Mouse (Mus musculus): ENCODE measurements at regions not wholly inside any gene's neighbourhood (a gene's known extent, or its start where the extent isn't known, plus 50 kb on each side); places are given as distances from the start of the nearest gene placed in this dataset.

DNA sequence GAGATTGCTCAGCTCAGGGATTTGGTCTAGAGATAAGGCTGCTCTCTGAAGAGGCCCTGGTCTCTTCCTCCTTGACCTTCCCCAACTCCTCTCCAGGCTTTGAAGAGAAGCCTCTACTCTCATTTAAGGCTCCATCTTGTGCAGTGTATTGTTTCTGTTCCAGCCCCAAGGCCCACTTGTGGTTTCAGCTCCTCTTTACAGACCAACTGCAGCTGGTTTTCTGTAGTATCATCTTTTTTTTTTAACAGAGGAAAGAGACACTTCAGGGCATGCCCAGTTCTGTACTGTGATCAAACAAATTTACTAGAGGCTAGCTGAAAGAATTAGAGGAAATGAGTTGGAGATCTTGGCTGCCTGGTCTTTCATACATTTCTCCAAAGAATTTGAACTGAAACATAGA, 145.4 kb upstream of the Dcn start:
- ATAC-seq (ENCODE audit: insufficient number of reproducible peaks, low FRiP score, low TSS enrichment) = no peak

DNA sequence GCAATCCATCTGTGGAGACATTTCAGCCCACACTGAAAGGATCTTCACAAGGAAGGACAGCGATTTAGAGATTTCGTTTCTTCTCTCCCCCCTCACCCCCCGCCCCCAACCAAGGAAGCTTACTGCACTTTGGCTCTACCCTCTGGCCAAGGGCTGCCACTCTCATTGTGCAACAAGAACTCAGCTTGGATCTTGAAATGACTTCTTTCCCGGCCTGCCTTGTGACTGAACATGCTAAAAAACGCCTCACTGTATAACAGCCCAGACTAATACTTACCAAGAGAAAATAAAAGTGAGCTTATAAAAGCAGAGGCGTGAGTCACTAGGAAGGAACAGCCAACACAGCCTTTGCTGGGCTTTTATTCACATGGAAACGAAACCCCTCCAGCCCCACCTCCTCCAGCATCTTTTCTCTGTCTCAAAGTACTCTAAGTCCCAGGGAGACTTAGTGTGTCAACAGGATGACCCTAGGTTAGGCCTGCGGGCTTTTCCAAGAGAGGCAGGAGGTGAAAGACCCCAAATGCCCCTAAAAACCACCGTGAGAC, 144.7 kb upstream of the Dcn start:
- ATAC-seq (ENCODE audit: insufficient number of reproducible peaks, low FRiP score, low TSS enrichment) = no peak

DNA sequence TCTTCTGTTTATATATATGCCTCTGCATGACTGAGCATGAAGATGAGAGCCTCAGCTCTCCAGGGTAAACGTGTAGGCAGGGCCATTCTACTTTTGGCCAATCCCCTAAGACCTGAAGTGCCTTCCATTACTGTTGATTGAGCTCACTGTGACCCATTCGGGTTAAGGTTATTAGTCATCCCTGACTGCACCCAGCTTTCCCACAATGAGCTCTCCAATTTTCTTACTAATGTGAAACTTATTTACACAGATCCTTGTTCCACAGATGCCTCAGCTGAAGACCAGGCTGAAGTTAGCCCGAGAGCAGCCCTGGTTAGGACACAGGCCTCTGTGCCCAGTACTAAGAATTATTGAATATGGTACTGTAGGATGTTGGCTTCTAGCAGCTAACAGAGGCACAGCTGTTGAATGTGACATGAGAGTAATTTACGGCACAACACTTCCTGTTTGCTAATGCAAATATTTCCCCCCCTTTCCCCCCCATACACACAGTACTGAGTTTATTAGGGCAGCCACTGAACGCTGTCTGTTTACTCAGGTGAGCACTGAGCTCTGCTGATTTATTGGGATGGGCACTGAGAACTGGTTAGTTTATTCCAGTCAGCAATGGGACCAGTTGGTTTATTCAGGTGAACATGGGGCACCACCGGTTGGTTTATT, 141.2 kb upstream of the Dcn start:
- ATAC-seq (ENCODE audit: insufficient number of reproducible peaks, low FRiP score, low TSS enrichment) = no peak

DNA sequence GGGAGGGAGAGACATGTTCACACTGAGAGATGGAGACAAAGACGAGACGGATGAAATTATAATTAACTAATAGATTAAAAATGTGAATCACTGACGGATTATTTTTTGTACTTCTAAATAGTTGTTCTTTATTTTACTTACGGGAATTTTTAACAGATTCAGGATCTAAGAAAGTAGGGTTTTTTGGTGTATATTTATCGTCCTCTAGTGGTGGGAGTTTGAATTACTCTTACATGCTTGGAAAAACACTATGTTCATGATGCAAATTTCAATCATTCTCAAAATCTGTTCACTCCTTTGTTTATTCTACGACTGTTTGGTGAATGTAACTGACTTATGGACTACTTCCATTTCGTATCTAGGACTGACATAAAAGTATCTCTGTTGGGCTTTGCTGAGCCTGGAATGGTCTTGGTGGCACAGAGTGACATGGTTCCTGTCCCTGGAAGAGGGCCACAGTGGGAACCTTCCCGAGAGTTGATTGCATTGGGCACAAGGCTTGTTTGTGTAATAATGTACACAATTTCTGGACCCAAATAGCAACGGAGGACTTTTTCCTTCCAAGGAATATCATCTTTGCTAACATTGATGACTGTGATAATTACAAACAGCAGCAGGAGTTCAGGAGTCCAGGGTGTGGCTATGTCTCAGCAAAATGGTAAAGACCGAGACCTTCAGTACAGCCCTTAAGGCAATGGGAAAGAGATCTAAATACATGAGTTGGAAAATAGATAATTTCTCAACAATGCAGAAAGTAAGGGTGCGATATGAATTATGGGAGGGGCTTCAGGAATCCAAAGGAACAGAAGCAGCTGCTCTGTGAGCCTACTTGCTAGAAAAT, 139.3 kb upstream of the Dcn start:
- peak; percentile 66 for ATAC-seq (ENCODE audit: insufficient number of reproducible peaks, low FRiP score, low TSS enrichment)

DNA sequence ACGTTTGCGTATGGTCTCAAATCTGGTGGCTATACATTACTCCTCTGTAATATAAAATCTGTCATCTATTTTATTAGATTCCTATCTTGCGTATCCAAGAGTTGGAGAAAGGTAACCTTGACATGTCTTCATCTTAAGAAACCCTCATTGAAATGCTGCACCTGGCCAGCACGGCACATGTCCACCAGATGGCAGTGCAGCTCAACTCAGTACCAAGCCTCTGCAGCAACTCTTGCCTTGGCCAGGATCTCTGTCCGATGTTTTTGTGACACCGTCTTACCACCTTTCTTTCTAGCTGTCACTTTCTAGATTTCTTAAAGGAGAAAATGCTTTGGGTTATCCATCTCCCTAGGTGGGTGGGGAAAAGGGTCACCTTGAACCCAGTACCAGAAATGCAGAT, 134.1 kb upstream of the Dcn start:
- ATAC-seq (ENCODE audit: insufficient number of reproducible peaks, low FRiP score, low TSS enrichment) = peak; percentile 89

DNA sequence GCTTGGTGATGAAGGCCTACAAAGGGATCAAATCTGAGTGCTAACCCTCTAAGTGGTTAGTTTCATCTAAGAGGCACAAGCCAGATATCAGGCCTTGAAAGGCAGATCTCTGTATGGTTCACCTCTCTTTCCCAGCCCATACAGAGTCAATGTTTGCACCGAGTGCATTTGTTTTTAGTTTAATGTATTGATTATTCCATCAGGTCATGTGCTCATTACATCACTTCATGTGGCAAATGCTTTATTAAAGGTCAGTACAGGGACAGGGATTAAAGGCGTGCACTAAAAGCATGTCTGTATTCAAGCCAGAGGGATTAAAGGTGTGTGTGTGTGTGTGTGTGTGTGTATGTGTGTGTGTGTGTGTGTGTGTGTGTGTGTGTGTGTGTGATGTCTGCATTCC, 132.5 kb upstream of the Dcn start:
- ATAC-seq (ENCODE audit: insufficient number of reproducible peaks, low FRiP score, low TSS enrichment) = no peak

DNA sequence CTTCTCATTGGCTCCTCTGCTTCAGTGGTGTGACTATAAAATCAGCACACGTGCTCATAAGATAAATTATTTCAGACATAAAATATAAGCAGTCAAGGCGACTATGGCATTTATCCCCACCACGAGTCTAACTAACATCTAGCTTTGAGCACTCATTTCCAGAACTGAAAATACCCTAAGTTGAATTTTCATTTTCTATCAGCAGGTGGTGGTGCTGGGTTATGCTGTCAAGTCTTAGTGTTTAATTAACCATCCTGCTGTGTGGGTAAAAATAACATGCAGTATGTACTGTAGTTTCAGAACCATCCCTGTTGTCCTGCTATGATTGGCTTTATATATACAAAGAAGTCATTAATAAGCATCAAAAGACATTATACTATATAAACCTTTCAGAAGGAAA, 110.8 kb upstream of the Dcn start:
- no peak for ATAC-seq (ENCODE audit: insufficient number of reproducible peaks, low FRiP score, low TSS enrichment)

DNA sequence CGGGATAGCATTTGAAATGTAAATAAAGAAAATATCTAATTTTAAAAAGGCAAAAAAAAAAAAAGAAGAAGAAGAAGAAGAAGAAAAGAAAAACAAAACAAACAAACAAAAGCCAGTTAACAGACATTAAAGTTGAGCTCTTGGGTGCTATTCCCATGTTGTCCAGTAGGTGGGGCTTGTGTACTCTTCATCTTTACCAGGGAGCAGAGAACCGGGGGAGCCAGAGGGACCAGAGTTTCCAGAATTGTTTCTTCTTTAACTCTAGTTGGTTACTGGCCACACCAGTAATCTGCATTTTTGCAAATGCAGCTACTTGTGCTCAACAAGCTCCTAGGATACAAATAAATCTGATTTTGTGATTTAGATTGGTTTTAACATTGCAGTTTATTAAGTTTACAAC, 103.6 kb upstream of the Dcn start:
- 0 out of 2 replicates have a peak, but pooled peaks have one; percentile 64 for ATAC-seq (ENCODE audit: insufficient number of reproducible peaks, low FRiP score, low TSS enrichment)

DNA sequence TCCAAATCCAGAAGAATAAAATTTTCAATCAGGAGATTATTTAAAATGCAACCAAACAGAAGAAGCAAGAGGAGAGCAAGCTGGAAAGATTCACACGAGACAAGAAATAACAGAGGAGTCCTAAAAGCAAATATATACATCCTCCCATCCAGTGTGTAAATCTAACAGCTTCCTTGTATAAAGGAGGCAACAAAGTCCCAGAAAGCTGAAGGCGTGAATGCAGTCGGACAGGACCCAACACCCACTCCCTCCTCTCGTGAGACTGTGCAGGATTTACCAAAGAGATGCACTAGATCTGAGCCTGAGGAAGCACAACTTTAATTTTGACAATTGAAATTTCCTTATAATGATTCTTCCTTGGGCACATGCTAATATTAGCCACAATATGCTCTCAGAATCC, 103.0 kb upstream of the Dcn start:
- no peak for ATAC-seq (ENCODE audit: insufficient number of reproducible peaks, low FRiP score, low TSS enrichment)

DNA sequence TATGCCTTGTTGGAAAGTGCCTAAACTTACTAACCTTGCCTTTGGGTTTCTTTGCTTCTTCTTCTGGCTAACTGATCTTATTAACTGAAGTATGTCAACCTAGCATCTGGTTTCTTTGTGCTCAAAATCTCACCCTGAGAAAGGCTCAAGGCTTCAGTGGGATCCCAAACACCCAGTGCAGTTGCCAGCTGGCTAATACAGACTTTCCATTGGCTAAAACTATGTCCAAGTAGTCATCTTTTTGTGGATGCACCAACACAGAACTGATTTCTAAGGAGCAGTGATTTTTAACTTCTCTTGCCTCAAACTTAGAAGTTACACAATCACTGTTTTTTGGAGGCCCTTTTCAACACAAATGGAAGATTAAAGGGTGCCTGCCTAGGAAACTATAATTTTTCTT, 97.8 kb upstream of the Dcn start:
- no peak for ATAC-seq (ENCODE audit: insufficient number of reproducible peaks, low FRiP score, low TSS enrichment)

DNA sequence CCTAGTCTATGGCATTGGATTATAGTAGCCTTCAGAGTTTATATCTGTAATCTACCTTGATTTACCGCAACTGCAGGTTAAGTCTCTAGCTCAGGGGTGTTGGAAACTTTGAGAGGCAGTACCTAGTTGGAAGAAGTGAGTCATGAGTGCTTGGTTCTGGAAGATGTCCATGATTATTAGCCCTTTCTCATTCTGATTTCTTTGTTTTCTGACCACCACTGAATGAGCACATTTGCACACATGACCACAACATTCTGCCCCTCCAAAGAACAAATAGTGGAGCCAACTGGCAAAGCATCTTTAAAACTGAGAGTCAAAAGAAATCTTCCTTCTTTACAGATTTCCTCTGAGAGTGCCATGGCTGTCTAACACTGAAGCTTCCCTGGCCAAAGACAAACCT, 95.5 kb upstream of the Dcn start:
- ATAC-seq (ENCODE audit: insufficient number of reproducible peaks, low FRiP score, low TSS enrichment) = no peak

DNA sequence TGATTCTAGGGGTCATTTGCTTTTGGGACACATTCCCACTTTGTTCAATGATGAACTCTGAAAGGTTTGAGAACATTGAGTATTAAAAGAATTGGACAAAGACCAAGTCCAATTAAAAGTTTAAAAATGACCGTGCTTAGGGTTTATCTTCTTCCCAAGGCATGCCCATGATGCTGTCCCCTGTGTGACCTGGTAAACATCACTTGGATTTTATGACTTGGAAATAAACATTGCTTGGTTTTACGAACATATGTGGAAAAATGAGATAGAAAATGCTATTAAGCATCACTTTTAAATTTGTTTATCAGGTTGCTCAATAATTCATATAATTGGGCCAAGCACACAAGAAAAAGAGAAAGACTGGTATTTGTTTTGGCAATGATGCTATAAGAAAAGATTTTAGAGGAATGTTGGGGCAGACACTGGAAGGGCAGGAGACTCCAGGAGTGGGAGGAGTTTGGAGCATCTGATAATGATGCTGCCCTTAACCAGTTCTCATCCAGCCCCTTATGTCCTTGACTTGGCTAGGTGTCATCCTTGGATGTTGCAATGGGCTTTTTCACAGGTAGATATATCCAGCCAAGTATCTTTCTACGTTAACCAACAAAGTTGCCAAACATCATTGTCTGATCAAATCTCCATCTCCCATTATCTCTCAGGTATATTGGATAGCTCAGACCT, 92.1 kb upstream of the Dcn start:
- no peak for ATAC-seq (ENCODE audit: insufficient number of reproducible peaks, low FRiP score, low TSS enrichment)

DNA sequence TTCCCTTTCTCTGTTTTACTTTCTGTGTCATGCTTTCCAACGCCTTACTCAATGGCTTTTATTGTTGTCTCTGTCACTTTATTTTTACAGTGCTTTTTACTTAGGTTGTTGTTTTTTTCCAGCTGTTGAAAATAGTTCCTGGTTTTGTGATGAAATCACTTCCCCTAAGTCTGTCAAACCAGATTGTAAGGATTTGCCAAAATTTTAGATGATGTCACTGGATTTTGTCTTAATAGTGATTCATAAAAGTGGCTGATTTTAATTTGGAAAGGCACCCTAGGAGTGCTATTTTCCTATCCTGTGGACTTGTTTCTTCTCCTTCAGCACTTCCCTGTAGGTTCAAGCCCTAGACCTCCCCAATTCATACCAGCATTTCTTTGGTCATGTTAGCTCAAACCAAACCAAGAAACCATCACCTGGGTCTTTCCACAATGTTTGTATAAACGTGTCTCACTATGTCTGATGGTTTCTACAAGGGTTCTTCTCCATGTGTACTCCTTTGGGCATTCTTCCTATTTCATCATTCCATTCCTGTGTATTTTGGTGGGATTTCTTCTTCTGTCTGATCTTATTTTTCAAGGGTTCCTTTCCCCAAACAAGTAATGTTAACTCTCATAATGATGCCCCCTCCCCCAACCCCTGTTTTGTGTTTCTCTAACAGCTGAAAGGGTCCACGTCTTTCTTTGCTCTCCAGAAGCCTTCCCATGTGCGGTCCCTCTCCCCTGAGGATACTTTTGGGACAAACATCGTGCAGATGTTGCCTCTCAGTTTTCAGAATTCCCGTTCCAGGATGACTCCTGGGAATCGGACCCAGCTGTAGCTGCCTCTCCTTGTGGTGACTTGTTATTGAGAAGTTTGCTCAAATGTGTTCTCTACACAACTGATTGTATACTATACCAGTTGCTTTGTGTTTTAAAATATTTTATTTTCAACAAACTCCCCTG, 89.5 kb upstream of the Dcn start:
- ATAC-seq (ENCODE audit: insufficient number of reproducible peaks, low FRiP score, low TSS enrichment) = no peak

DNA sequence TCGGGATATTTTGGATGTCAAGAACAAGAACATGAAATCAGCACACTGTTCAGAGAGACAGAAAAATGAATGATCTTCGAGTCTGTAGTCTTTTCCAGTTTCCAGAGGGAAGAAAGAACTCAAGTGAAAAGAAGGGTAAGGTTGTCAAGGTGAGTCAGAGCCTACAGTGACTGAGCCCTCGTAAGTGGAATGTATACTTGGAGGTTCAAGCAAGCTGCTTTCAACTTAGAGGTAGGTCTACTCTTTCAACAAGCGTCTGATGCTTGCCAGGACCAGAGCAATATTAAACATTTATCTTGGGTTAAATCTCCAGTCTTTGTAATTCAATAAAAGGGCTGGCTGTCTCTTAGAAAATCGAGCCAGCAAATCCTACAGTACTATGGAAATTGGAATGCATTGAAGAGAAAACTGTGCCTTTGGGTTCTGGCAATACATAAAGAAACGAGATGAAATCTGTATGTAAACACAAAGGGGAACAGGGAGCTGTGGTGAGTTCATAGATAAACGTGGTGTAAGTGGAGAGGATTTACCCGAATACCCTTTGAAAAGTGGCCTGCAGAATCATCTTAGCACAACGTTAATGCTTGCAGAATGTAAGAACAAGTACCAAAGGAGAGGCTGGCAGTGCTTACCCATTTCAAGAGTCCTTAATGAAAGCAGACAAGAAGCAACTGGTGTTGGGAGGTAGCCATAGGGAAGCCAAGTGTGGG, 82.2 kb upstream of the Dcn start:
- ATAC-seq (ENCODE audit: insufficient number of reproducible peaks, low FRiP score, low TSS enrichment) = no peak

DNA sequence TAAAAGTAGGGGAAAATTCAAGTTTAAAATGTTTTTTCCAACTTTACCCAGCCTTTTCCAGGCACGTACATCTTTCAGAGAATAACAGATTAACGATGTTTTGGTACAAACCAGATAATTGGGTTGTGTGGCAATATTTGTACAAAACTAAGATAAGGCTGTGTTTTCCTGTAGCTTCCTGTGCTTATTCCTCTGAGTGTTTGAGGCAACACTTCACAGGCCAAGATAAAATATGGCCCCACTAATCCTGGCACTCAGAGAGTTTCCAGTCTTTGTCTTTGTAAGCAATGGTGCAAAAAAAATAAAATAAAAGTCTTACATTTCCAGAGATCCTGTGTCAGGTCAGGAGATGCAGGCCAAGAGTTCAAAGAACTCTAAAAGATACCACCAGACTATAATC, 81.5 kb upstream of the Dcn start:
- ATAC-seq (ENCODE audit: insufficient number of reproducible peaks, low FRiP score, low TSS enrichment) = no peak

DNA sequence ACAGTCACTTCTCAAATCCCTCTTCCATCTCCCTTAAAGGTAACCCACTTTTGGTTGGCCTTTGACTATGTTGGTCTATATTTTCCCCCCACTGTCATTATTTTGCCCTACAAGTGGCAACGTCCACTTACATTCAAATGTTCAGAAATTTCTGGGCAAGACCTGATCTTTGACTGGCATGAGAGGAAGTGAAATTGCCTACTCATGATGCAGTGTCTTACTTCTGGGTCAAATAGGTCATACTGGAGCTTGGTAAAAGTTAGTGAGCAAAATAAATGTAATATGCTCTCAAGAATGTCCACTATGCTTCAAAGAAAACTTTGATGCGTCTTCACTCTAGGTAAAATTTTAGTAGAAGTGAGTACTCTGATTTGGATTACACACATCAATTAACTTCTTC, 76.9 kb upstream of the Dcn start:
- no peak for ATAC-seq (ENCODE audit: insufficient number of reproducible peaks, low FRiP score, low TSS enrichment)

DNA sequence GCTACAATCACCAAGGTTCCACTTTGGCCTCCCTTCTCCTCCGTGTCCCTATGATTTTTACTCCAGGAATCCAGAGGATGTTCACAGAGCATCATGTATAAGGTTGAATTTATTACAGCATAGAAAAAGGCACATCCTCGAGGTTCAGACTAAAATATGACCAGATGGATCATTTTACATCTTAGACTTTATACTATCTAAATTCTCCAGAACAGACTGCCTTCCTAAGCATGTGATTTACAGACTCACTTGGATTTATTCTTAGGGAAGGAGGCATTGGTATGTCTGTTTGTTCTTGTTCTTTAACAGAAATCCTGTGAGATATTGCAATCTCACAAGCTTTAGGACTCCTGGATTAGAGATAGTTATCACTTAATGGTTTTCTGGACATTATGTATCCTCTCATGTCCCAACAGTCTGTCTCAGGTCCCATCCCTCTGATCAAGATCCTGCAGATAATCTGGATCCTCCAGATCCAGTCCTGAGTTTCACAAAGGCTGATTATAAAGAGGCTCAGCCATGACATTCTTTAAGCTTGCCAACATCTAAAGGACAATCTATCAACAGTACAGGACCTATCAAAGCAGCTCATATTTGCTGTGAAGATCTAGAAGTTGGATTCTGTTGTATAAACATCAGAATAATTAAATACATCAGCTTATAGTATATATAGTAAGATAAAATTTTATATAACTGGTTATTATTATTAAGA, 75.2 kb upstream of the Dcn start:
- no peak for ATAC-seq (ENCODE audit: insufficient number of reproducible peaks, low FRiP score, low TSS enrichment)

DNA sequence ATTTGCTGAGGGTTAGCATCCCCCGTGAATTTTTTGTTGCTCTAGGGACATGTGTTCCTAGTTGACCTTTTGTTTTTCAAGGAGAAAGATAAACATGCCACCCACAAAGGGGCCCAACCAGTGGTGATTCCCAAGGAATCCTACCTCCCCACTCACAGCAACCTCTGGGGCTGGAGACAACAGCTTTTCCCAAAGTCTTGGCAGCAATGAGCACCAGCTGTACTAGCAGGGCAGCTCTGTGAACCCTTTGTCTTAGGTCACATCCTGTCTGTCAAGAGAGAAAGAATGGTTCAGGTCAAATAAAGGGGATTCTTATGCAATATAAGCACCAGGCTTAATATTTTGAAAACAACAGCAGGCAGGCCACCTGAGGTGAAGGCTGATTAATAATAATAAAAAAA, 70.2 kb upstream of the Dcn start:
- ATAC-seq (ENCODE audit: insufficient number of reproducible peaks, low FRiP score, low TSS enrichment) = no peak

DNA sequence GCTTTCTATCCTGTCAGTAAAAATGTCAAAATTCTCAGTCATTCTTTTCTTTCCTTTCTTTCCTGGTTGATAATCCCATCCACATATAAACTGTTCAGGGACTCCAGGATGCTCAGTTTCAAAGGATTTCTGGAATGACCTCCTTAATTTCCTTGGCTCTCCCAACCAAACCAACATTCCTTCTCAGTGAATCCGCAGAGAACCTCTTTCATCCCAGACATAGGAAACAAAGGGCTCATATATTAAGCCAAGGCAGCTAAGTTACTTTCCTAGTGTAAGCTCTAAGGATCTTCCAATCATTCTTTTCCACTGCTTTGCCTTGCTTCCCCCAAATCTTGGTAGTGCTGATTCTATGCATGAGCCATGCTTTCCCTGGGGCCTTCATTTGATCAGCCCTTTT, 69.5 kb upstream of the Dcn start:
- no peak for ATAC-seq (ENCODE audit: insufficient number of reproducible peaks, low FRiP score, low TSS enrichment)

All from cerebellum, adult (tissue).